Mouse (Mus musculus) ES-E14 (cell line): ENCODE measurements at regions not wholly inside any gene's neighbourhood (a gene's known extent, or its start where the extent isn't known, plus 50 kb on each side); places are given as distances from the start of the nearest gene placed in this dataset.

Experiments used
- MAFK ChIP-seq: IDR thresholded peaks from 2 replicates; pipeline ENCODE4 v1.6.1; 2014; ENCODE audit warnings: mild to moderate bottlenecking, low read depth, low read length, inconsistent platforms; ENCODE audit not compliant: insufficient read depth
- ZC3H11A ChIP-seq: IDR thresholded peaks from 2 replicates; pipeline ENCODE4 v1.6.1; 2012; ENCODE audit warnings: low read depth, mild to moderate bottlenecking, inconsistent platforms, low read length, borderline replicate concordance

GRCm38 (mm10) chr2:116605869-116606268, 272.6 kb upstream of the Tmco5 start:
- TF ChIP-seq MAFK (no peak), ZC3H11A (no peak)
